Comparison of ENCODE assay signal across 22 mouse cellular contexts in the genomic region with DNA sequence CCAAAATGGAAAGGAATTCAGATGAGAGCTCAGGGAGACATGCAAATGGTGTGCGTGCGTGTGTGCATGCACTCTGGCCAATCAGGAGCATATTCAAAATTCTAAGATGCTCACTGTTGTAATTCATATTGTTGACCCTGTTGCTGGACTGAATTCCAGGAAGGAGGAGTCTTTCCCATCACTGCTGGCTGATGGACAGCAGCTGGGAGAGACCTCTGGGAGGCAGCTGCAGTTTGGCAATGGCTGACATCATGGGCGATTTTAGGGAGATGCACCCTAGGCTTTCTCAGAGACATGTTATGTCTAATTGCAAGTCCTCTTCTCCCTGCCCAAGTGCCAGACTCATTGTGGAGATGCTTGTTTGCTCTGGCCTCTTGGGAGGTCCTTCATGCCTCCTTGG.
"Had no signal": no experiment of that assay in that cellular context is flagged by ENCODE, and none has a peak within 500 bp of the region (broad histone marks: within the 10 kb centered on the region; RNA-seq: fewer than 3 reads in every experiment).

No protein-coding gene starts in this region.

- H3K4me2 ChIP-seq: heart, embryonic 12.5 days; hindbrain, embryonic 13.5 days; hindbrain, embryonic 15.5 days; limb, embryonic 13.5 days; limb, embryonic 15.5 days had no signal

- H3K9me3 ChIP-seq: heart, embryonic 10.5 days; heart, embryonic 12.5 days; hindbrain, embryonic 13.5 days; hindbrain, embryonic 15.5 days; limb, embryonic 13.5 days; limb, embryonic 15.5 days had no signal

- H3K36me3 ChIP-seq: heart, embryonic 10.5 days; heart, embryonic 12.5 days; hindbrain, embryonic 13.5 days; hindbrain, embryonic 15.5 days; limb, embryonic 13.5 days; limb, embryonic 15.5 days had no signal

- H3K27ac ChIP-seq: heart, embryonic 10.5 days; hindbrain, embryonic 13.5 days; hindbrain, embryonic 15.5 days; hindbrain, postnatal 0 days; limb, embryonic 13.5 days; limb, embryonic 15.5 days had no signal

- H3K4me3 ChIP-seq: heart, embryonic 10.5 days; heart, embryonic 12.5 days; hindbrain, embryonic 13.5 days; hindbrain, embryonic 15.5 days; limb, embryonic 13.5 days; limb, embryonic 15.5 days had no signal

- H3K4me1 ChIP-seq: limb, embryonic 15.5 days had no signal

- H3K27me3 ChIP-seq: heart, embryonic 12.5 days; hindbrain, embryonic 13.5 days; hindbrain, embryonic 15.5 days had no signal

- H3K9ac ChIP-seq: forebrain, postnatal 0 days; heart, embryonic 12.5 days; hindbrain, embryonic 13.5 days; hindbrain, embryonic 15.5 days; limb, embryonic 13.5 days; limb, embryonic 15.5 days had no signal

- DNase-seq: forebrain, postnatal 0 days; gastrocnemius, postnatal 14 days; gastrocnemius, postnatal 36 days; heart, adult 18-20 months; heart, postnatal 14 days; heart, postnatal 36 days; kidney, adult 11 months; kidney, adult 2 months; kidney, adult 9 months; kidney, postnatal 14 days; kidney, postnatal 36 days; layer of hippocampus, adult 9-11 months; layer of hippocampus, postnatal 36 days; left cerebral cortex, postnatal 4 days had no signal

- ATAC-seq: forebrain, postnatal 0 days; hindbrain, postnatal 0 days; intestine, embryonic 16.5 days had no signal
